Mouse (Mus musculus): Measurements from ENCODE around the gene Pgd. TPM values are rescaled to one million over a fixed set of nuclear protein-coding genes. Genes with fewer than 3 reads are reported as not detected.
"Not testable (repeated sequence)": the region's sequence is repeated elsewhere in the genome, so short reads cannot be mapped to it uniquely, and the experiment has no call there.

Pgd gene
- 113 and 116 TPM in 2 replicates for polyA plus RNA-seq (2016; fragmentation: Nextera tagmentation; extraction: Ambion mirVana)

- H3K9ac ChIP-seq = peak within 1 kb of the TSS; percentile 93
- peak; percentile 97 for ATAC-seq (ENCODE audit: insufficient number of reproducible peaks, insufficient read depth, low FRiP score, low TSS enrichment)
- no peaks in the 10 kb centered on the region for H3K27me3 ChIP-seq
- peak within 1 kb of the TSS; percentile 83 for H3K27ac ChIP-seq
- peaks cover 7% of the 10 kb centered on the region for H3K4me1 ChIP-seq
- under 1% methylated on average over 59 of the region's 59 CpGs for WGBS
- H3K4me2 ChIP-seq (replicated peaks) = peak within 1 kb of the TSS; percentile 84
- H3K4me3 ChIP-seq = peak within 1 kb of the TSS; percentile 98
- H3K9me3 ChIP-seq = no peaks in the 10 kb centered on the region
- peaks cover 23% of the 10 kb centered on the region for H3K36me3 ChIP-seq
These were observed at the start of gene Pgd for GRCm38 (mm10) chr4:149166215-149166946. Gene Pgd (minus strand): TSS chr4:149166771.

- 72% methylated on average over 9 of the region's 9 CpGs for WGBS
- ATAC-seq (ENCODE audit: insufficient number of reproducible peaks, insufficient read depth, low FRiP score, low TSS enrichment) = no peak
These were observed 49.4 kb upstream of the Pgd start for GRCm38 (mm10) chr4:149215982-149216381.

GRCm38 (mm10) chr4:149215397-149215796 is 48.8 kb upstream of the Pgd start:
- H3K4me1 ChIP-seq = peaks cover 16% of the 10 kb centered on the region; the same call in 1 of the 2 replicates
- no peak for ATAC-seq (ENCODE audit: insufficient number of reproducible peaks, insufficient read depth, low FRiP score, low TSS enrichment)
- H3K9ac ChIP-seq = no peak overlapping the region
- H3K27me3 ChIP-seq = no peaks in the 10 kb centered on the region
- peaks cover 55% of the 10 kb centered on the region for H3K36me3 ChIP-seq
- 0 out of 2 replicates have a peak overlapping the region, but pooled peaks have one; percentile 41 for H3K27ac ChIP-seq
- H3K4me2 ChIP-seq (replicated peaks) = no peak overlapping the region
- H3K4me3 ChIP-seq = no peak overlapping the region
- 28% methylated on average over 2 of the region's 2 CpGs for WGBS
- H3K9me3 ChIP-seq = no peaks in the 10 kb centered on the region

More at GRCm38 (mm10) chr4:149215982-149216381, 49.4 kb upstream of the Pgd start:
- Histone ChIP-seq H3K4me1 (peaks cover 16% of the 10 kb centered on the region; the same call in 1 of the 2 replicates), H3K36me3 (peaks cover 57% of the 10 kb centered on the region), H3K27ac (no peak overlapping the region), H3K9me3 (no peaks in the 10 kb centered on the region), H3K4me2 (replicated peaks) (no peak overlapping the region), H3K4me3 (no peak overlapping the region), H3K9ac (no peak overlapping the region), H3K27me3 (no peaks in the 10 kb centered on the region)

- H3K4me3 ChIP-seq; H3K4me2 ChIP-seq (replicated peaks); ATAC-seq (ENCODE audit: insufficient number of reproducible peaks, insufficient read depth, low FRiP score, low TSS enrichment); H3K27ac ChIP-seq; H3K27me3 ChIP-seq; H3K9me3 ChIP-seq; H3K9ac ChIP-seq: not testable (repeated sequence)
- Histone ChIP-seq H3K36me3 (peaks cover 54% of the 10 kb centered on the region), H3K4me1 (peaks cover 12% of the 10 kb centered on the region; the same call in 1 of the 2 replicates)
- 94% methylated on average over 2 of the region's 2 CpGs for whole genome bisulfite sequencing
These were observed 47.9 kb upstream of the Pgd start for GRCm38 (mm10) chr4:149214468-149214867.

- no peaks in the 10 kb centered on the region for H3K9me3 ChIP-seq
- peaks cover 52% of the 10 kb centered on the region for H3K36me3 ChIP-seq
- H3K4me1 ChIP-seq = peaks cover 12% of the 10 kb centered on the region; the same call in 1 of the 2 replicates
- no peak for ATAC-seq (ENCODE audit: insufficient number of reproducible peaks, insufficient read depth, low FRiP score, low TSS enrichment)
- H3K9ac ChIP-seq = no peak overlapping the region
- no peak overlapping the region for H3K27ac ChIP-seq
- H3K4me3 ChIP-seq = no peak overlapping the region
- no peak overlapping the region for H3K4me2 ChIP-seq (replicated peaks)
- H3K27me3 ChIP-seq = no peaks in the 10 kb centered on the region
- 96% methylated on average over 9 of the region's 9 CpGs for WGBS
These were observed 46.9 kb upstream of the Pgd start for GRCm38 (mm10) chr4:149213466-149213865.

- 94% methylated on average over 6 of the region's 6 CpGs for WGBS
- H3K27ac ChIP-seq; H3K9ac ChIP-seq; H3K4me3 ChIP-seq; H3K9me3 ChIP-seq; H3K4me2 ChIP-seq (replicated peaks); H3K27me3 ChIP-seq; ATAC-seq (ENCODE audit: insufficient number of reproducible peaks, insufficient read depth, low FRiP score, low TSS enrichment); H3K4me1 ChIP-seq: not testable (repeated sequence)
- H3K36me3 ChIP-seq = peaks cover 65% of the 10 kb centered on the region
These were observed 44.9 kb upstream of the Pgd start for GRCm38 (mm10) chr4:149211441-149211840.

- Histone ChIP-seq H3K4me1 (no peaks in the 10 kb centered on the region), H3K27ac (no peak overlapping the region), H3K4me2 (replicated peaks) (no peak overlapping the region), H3K36me3 (peaks cover 63% of the 10 kb centered on the region), H3K27me3 (no peaks in the 10 kb centered on the region), H3K9me3 (no peaks in the 10 kb centered on the region), H3K4me3 (no peak overlapping the region), H3K9ac (no peak overlapping the region)
- no peak for ATAC-seq (ENCODE audit: insufficient number of reproducible peaks, insufficient read depth, low FRiP score, low TSS enrichment)
- 88% methylated on average over 3 of the region's 3 CpGs for WGBS
These were observed 35.9 kb upstream of the Pgd start for GRCm38 (mm10) chr4:149202467-149202866.

GRCm38 (mm10) chr4:149201110-149201509 is 34.5 kb upstream of the Pgd start:
- H3K27ac ChIP-seq = no peak overlapping the region
- H3K4me2 ChIP-seq (replicated peaks) = no peak overlapping the region
- no peak for ATAC-seq (ENCODE audit: insufficient number of reproducible peaks, insufficient read depth, low FRiP score, low TSS enrichment)
- peaks cover 54% of the 10 kb centered on the region for H3K36me3 ChIP-seq
- no peak overlapping the region for H3K4me3 ChIP-seq
- no peaks in the 10 kb centered on the region for H3K27me3 ChIP-seq
- H3K4me1 ChIP-seq = no peaks in the 10 kb centered on the region
- H3K9me3 ChIP-seq = no peaks in the 10 kb centered on the region
- 89% methylated on average over 4 of the region's 4 CpGs for WGBS
- no peak overlapping the region for H3K9ac ChIP-seq

GRCm38 (mm10) chr4:149197180-149197579 is 30.6 kb upstream of the Pgd start:
- WGBS = 78% methylated on average over 1 of the region's 1 CpGs
- Histone ChIP-seq H3K9me3 (no peaks in the 10 kb centered on the region), H3K36me3 (peaks cover 38% of the 10 kb centered on the region)

GRCm38 (mm10) chr4:149191103-149191502 is 24.5 kb upstream of the Pgd start:
- Histone ChIP-seq H3K4me3 (no peak overlapping the region), H3K27me3 (no peaks in the 10 kb centered on the region), H3K9me3 (no peaks in the 10 kb centered on the region), H3K36me3 (peaks cover 54% of the 10 kb centered on the region), H3K4me2 (replicated peaks) (no peak overlapping the region), H3K9ac (no peak overlapping the region), H3K27ac (no peak overlapping the region), H3K4me1 (no peaks in the 10 kb centered on the region)
- WGBS = 91% methylated on average over 7 of the region's 7 CpGs
- no peak for ATAC-seq (ENCODE audit: insufficient number of reproducible peaks, insufficient read depth, low FRiP score, low TSS enrichment)

More at GRCm38 (mm10) chr4:149197180-149197579, 30.6 kb upstream of the Pgd start:
- Histone ChIP-seq H3K4me3 (no peak overlapping the region), H3K4me2 (replicated peaks) (no peak overlapping the region), H3K4me1 (no peaks in the 10 kb centered on the region), H3K27me3 (no peaks in the 10 kb centered on the region), H3K27ac (no peak overlapping the region), H3K9ac (no peak overlapping the region)
- ATAC-seq (ENCODE audit: insufficient number of reproducible peaks, insufficient read depth, low FRiP score, low TSS enrichment) = no peak

- no peaks in the 10 kb centered on the region for H3K27me3 ChIP-seq
- no peak overlapping the region for H3K27ac ChIP-seq
- peaks cover 72% of the 10 kb centered on the region for H3K36me3 ChIP-seq
- no peaks in the 10 kb centered on the region for H3K4me1 ChIP-seq
- no peaks in the 10 kb centered on the region for H3K9me3 ChIP-seq
- WGBS = 87% methylated on average over 2 of the region's 2 CpGs
- no peak overlapping the region for H3K4me3 ChIP-seq
- no peak overlapping the region for H3K9ac ChIP-seq
- H3K4me2 ChIP-seq (replicated peaks) = no peak overlapping the region
- ATAC-seq (ENCODE audit: insufficient number of reproducible peaks, insufficient read depth, low FRiP score, low TSS enrichment) = no peak
These were observed 22.0 kb upstream of the Pgd start for GRCm38 (mm10) chr4:149188563-149188962.

GRCm38 (mm10) chr4:149182755-149183154 is 16.2 kb upstream of the Pgd start:
- peaks cover 72% of the 10 kb centered on the region for H3K36me3 ChIP-seq
- ATAC-seq (ENCODE audit: insufficient number of reproducible peaks, insufficient read depth, low FRiP score, low TSS enrichment) = no peak
- no peaks in the 10 kb centered on the region for H3K27me3 ChIP-seq
- H3K9me3 ChIP-seq = no peaks in the 10 kb centered on the region
- peaks cover 9% of the 10 kb centered on the region; the same call in 1 of the 2 replicates for H3K4me1 ChIP-seq
- no peak overlapping the region for H3K27ac ChIP-seq
- no peak overlapping the region for H3K4me3 ChIP-seq
- 56% methylated on average over 4 of the region's 4 CpGs for WGBS
- H3K4me2 ChIP-seq (replicated peaks) = no peak overlapping the region
- H3K9ac ChIP-seq = no peak overlapping the region
